Mouse (Mus musculus) monocyte, adult 2 months (primary cell): ENCODE results near the gene Dmgdh.

Experiments
- DNase-seq, 2 experiments: peaks; one replicate each; pipeline ENCODE4 v3.0.0; 2022; ENCODE audit warnings: low spot score in 2 of 2, low read depth in 1 of 2

Dmgdh gene

DNA sequence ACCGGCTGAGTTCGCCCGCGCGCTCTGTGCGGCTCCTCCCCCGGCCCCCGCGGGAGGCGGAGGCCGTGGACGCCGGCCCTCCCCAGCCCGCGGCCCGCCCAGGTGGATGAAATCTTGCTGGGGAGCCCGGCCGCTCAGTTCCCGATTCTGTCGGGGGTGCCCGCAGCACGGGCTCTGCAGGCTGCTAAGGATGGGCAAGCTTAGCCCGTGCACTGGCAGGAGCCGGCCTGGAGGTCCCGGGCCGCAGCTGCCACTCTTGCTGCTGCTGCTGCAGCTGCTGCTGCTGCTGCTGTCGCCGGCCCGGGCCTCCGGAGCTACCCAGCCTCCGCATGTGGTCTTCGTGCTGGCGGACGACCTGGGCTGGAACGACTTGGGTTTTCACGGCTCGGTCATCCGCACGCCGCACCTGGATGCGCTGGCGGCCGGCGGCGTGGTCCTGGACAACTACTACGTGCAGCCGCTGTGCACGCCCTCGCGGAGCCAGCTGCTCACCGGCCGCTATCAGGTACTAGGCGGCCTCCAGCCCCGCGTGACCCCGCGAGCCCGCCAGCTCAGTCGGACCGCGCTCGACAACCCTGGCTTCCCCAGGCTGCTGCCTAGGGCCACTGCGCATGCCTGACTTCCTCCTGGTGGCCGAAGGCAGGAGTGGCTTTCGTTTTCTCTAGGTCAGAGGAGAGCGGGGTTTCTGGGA is 97.5 kb downstream of the Dmgdh start, which contains the start of gene Arsb:
Arsb (plus strand) TSS at position 43 of the 691 bp plus-strand sequence.
- DNase-seq: peak; percentile 62 to 74

DNA sequence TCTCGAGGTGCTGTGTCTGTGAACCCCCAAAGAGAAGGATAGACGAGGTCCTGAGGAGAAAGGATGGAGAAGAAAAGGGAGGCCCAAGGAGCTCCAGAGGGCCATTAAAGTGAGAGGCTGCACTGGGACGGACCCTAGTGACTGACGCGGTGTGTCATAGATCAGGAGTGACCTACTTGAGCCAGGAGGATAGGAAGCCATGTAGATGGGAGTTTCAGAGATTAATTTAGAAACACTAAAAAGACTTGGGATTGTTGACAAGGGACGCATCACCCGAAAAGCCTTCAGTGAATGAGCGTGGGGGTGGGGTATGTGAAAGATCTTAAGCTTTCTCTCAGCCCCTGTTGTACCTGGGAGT is 98.0 kb downstream of the Dmgdh start:
- DNase-seq: no peak

DNA sequence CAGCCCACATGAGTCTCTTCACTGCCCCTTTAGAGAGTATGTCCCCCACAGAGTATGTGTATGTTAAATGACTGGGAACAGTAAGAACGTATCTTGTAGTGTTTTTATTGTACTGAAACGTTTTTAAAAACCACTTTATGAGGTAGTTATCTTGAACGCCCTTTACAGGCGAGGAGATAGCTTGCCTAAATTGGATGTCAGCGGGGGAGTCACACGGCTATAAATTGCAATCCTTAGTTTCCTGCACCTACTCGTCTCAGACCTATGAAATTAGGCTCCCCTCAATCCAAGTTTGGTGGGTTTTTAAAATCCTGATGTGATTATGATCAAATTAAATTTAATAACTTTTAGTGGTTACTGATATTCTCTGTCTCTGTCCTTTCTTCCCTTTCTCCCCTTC is 98.6 kb downstream of the Dmgdh start:
- DNase-seq: no peak

DNA sequence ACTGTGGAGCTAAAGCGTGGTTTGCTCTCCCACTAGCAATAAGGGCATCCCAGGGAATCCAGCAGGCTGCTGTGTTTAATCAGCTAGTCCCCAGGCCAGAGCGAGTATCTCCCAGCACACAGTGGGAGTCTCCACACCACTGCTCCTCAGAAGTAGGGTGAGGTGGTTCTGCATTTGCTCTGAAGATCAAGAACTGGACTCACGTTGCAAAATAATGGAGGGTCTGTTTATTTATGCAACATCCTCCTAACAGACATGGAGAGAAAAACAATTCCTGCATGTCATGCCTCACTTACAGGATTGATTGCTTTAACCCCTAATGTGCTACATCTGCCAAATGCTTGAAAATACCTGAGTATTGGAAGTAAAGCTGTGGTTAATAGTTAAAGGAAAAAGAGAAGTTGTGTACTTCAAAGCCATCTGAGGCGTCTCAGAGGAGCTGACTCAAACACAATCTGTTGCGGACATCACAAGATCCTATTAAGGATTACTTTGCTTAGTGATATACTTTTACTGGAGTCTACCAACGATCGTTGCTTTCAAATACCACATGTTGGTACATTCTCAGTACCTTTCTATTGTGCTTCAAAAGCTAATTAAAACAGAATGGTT is 99.6 kb downstream of the Dmgdh start:
- DNase-seq: no peak

DNA sequence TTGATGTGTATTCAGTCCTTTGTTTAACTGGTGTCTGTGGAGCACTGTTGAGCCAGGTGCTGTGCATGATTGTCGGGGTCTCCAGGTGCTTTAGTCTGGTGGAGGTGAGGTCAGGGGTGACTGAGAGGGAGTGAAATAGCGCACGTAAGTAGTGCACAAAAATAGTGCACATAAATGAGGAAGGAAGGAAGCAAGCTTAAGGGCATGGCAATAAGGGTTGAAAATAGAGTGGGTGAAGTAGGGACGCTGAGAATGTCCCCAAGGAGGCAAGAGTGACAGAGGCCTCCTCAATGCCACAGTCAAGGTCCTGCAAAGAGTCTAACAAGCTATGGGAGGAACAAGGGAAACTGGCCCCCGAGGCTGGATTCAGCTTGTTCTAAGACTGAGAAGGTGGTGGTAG is 108.6 kb downstream of the Dmgdh start:
- DNase-seq: no peak

DNA sequence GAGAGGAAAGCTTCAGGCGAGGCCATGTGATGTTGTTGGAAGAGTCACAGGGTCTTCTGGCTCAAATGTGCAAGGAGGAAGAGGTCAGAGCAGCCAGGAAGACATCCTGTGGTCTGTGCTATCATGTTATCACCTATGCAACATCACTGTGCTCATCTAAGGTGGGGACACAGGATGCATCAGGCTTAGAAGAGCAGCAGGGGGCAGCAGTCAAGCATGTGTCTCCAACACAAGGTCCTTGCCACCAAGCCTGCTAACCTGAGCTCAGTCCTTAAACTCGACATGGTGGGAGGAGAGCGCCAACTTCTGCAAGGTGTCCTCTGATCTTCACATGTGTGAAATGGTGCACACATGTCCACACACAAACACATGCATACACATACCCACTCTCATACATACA is 111.1 kb downstream of the Dmgdh start:
- no peak for DNase-seq

DNA sequence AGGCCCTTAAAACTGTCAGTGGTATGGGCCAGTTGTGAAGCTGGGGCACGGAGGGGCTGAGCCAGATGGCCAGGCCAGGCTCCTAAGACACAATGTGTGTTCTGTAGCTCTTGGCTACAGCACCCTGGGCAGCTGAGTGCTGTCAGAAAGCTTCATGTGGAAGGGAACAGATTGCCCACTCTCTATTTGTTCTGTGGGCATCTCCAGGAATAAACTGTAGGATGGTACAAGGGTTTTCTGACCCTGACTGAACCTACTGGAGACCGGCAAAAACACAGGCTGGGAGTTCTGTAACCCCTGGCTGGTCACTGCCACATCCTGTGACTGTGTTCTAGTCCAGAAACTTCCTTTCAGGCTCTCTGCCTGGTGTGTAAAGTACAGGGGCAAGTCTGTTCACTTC is 111.8 kb downstream of the Dmgdh start:
- DNase-seq: no peak

DNA sequence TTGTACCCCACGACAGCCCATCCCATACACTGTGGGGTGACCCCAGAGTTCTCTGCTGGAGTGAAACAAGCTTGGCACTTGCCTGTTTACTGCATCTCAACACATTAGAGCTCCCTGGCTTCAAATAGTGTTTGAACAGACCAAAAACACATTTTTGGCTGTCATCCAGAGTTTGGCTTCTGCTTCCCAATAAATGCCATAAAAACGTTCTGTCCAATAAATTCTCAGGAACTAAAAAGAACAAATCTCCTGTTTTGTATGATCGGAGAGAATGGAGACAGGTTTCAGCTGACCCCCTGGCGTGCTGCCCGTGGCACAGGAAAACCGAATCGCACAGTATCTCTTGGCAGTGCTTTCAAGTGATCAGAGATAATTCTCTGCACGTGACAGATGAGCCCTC is 113.4 kb downstream of the Dmgdh start:
- DNase-seq: no peak

DNA sequence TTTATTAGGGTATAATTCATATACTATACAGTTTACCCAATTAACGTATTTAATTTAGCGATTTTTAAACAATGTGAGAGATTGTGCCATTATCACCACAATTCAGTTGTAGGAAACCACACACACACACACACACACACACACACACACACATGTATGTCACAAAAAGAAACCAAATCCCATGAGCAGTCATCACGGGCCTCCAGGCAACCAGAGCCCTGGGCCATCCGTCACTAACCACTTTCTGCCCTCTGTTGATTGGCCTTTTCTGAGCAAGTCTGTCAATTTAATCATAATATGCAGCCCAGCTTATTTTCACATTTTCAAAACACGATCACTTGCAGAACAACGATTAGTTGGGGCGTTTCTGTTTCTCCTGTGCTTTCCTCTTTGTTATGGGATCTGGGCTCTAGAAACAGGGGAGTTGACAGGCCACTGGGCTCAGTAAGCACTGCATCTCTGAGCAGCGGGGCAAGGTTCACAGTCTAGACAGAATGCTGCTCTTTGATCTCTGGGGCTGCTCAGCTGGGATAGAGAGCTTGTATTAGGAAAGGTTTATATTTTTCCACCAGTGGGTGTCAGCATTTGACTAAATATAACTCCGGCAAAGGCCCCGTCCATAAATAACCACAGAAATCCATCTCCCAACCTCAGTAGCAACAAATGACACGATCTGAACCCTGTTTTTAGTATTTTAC is 118.9 kb downstream of the Dmgdh start:
- no peak for DNase-seq

DNA sequence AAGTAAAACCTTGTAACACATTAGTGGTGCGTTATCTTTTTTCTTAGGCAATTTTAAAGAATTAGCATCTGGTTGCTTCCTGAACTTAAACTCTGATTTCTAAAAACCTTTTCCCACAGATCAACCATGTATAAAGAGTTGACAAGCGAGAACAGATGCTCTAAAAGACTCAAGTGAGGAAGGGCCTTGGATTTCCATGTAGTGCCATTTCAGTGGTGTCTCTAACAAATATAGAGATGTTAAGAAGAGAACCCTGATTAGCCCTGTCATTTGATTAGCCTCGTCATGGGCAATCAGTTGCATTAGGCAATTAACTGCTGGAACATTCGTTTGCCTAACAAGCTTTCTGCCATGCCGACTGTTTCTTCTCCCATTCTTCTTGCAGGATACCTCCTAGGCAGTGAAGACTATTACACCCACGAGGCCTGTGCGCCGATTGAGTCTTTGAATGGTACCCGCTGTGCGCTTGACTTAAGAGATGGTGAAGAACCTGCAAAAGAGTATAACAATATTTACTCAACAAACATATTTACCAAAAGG is 119.5 kb downstream of the Dmgdh start:
- DNase-seq: no peak

DNA sequence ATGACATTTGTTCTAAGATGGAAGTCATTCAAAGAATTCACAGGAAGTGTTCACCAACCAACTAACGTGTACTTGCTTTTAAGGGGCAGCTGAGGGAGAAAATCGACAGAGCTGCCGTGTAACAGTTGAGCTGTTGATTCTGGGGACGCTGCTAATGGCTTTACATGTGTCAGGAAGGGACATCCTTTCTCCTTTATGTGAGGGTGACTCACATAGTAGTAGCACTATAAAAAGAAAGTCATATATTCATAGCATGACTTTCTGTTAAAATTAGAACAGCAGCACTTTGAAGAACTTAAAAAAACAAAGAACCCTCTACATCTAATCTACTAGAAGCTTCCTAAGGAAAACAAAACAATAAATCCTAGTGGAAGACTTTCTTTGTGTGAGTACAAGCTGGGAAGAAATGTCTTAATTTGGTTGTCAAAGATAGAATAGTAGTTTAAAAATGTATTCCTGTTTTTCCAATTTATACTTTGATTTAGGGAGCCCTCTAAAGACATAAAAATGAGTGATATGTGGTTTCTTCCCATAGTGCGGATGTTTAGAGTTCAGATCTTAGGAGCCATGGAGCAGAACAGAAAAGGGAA is 122.9 kb downstream of the Dmgdh start:
- DNase-seq: no peak
